Mouse (Mus musculus) cerebellum, postnatal 14 days (tissue): ENCODE data around the gene P2ry14.
A peak's percentile ranks its signal among the peaks of the same experiment; 100 is the strongest.
"Not testable (repeated sequence)": the region's sequence is repeated elsewhere in the genome, so short reads cannot be mapped to it uniquely, and the experiment has no call there.

Experiments
- DNase-seq, 2 experiments: peaks; one replicate each; pipeline ENCODE4 v3.0.0; 2021; ENCODE audit warnings: mixed read lengths in 2 of 2

Gene P2ry14

GRCm38 (mm10) chr3:59102146-59102545 is 51.3 kb downstream of the P2ry14 start:
- no peak for DNase-seq

GRCm38 (mm10) chr3:59101218-59101986 is 52.0 kb downstream of the P2ry14 start, which contains the start of gene Gpr171:
Gene Gpr171, minus strand, starts transcription at chr3:59101821.
- DNase-seq, result peak in 1 of 2 experiments; percentile 30

GRCm38 (mm10) chr3:59098540-59098939 is 54.9 kb downstream of the P2ry14 start:
- DNase-seq, result no peak

GRCm38 (mm10) chr3:59097421-59097820 is 56.0 kb downstream of the P2ry14 start:
- no peak for DNase-seq

GRCm38 (mm10) chr3:59092702-59093101 is 60.7 kb downstream of the P2ry14 start:
- DNase-seq, result no peak

- DNase-seq, result no peak
Observed at GRCm38 (mm10) chr3:59080919-59081318, 72.5 kb downstream of the P2ry14 start.

- no peak for DNase-seq
Observed at GRCm38 (mm10) chr3:59080293-59080916, 73.0 kb downstream of the P2ry14 start.

GRCm38 (mm10) chr3:59079327-59079726 is 74.1 kb downstream of the P2ry14 start:
- DNase-seq, result peak; percentile 53 to 66

GRCm38 (mm10) chr3:59078585-59078984 is 74.8 kb downstream of the P2ry14 start:
- no peak for DNase-seq

GRCm38 (mm10) chr3:59077278-59077677 is 76.1 kb downstream of the P2ry14 start:
- peak; percentile 34 to 46 for DNase-seq

GRCm38 (mm10) chr3:59069071-59069470 is 84.3 kb downstream of the P2ry14 start:
- not testable (repeated sequence) for DNase-seq

- no peak for DNase-seq
Observed at GRCm38 (mm10) chr3:59066558-59067294, 86.7 kb downstream of the P2ry14 start.

GRCm38 (mm10) chr3:59065937-59066336 is 87.5 kb downstream of the P2ry14 start:
- no peak for DNase-seq
